Mouse (Mus musculus): Measurements from ENCODE around the gene Tmem145. TPM values are rescaled to one million over a fixed set of nuclear protein-coding genes. Genes with fewer than 3 reads are reported as not detected.
"Not testable (repeated sequence)": the region's sequence is repeated elsewhere in the genome, so short reads cannot be mapped to it uniquely, and the experiment has no call there.

The Tmem145 gene
- not detected for polyA plus RNA-seq (2017; shearing (Covaris generic))

DNA sequence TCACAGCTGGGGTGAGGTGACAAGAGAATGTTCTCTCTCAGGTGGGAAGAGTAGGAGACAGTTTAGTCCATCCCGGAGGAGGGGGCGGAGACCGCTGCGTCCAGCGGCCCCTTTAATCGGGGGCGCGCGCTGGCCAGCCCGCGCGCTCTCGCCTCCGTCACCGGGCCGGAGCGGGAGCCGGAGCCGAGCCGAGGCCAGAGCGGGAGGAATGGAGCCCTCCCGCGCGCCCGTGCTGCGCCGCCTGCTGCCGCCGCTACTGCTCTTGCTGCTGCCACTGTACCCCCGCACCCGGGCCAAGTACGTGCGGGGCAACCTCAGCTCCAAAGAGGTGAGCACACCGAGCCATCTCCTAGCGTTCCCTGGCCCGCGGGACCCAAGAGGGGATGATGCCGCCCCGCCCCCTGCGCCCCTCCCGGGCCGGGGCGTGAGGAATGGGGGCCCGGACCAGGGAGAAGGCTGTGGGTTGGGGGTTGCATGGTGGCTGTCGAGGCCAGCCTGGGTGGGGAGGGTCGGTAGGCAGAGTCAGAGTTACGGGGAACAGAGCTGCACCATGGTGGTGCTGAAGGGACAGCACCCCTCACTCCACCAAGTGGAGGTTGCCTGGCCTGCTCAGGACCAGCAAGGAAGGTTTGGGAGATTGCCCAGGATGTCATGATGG, at the start of gene Tmem145:
Gene Tmem145, plus strand, starts transcription at position 151 of the 658 bp plus-strand sequence.
- no peak for ATAC-seq

DNA sequence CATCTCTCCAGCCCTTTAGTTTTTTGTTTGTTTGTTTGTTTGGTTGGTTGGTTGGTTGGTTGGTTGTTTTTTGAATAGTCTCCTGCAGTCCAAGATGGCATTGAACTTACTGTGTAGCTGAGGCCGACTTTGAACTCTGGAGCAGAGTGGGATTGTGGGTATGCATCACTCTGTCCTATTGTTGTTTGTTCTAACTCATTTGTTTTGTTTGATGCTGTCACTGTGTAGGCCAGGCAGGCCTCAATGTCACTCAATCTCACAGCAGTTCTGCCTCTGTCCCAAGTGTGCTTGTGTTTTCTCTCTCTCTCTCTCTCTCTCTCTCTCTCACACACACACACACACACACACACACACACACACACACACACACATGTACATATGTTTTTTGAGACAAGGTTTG, 44.0 kb upstream of the Tmem145 start:
- ATAC-seq, result no peak

DNA sequence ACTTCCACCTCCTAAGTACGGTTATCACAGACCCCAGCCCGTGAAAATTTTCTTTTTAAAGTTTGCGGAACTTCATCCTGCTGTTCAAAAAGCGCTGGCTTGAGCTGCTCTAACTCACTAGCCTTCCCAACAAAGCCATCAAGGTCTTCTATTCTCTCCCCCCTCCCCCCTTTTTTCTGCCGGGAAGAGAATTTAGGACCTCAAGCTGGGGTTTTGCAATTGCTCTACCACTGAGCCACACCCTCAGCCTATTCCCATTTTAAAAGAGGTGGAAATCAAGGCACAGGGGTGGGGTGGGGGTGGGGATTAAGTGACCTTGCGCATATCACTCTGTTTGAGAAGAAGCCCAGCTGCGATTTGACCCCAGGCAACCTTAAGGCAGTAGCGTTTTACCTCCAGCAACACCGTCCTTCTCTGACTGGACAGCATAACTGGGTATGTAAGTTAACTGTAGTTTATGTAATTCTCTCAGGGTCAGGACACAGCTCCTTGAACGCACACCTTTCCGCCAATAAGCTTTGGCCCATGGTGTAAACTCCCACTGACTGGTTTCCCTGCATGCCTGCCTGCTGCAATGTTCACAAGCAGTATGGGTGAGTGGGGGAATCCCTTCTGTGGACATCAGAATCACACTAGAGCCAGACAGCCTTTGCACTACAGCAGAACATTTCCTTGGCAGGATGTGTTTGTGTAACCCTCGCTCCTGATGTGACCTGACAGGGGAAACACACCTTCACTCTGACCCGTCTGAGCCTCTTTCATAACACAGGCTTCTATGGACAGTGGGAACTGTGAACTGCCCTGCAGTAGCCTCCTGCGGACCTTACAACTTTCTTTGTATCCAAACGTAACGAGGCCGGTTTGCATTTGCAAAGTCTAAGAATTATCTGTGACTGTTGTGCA, 41.7 kb upstream of the Tmem145 start:
- no peak for ATAC-seq

DNA sequence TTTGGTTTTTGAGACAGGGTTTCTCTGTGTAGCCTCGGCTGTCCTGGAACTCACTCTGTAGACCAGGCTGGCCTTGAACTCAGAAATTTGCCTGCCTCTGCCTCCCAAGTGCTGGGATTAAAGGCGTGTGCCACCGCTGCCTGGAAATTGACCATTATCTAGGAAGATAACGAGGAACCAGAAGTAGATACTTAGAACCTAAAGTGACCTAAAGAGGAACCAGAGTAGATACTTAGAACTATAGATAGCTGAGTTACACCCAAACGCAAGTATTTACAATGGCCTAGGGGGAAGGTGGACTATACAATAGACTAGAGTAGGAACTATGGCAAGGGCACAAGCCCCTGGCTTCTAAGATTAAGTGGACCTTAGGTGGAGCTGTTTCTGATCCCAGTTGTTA, 40.2 kb upstream of the Tmem145 start:
- not testable (repeated sequence) for ATAC-seq

DNA sequence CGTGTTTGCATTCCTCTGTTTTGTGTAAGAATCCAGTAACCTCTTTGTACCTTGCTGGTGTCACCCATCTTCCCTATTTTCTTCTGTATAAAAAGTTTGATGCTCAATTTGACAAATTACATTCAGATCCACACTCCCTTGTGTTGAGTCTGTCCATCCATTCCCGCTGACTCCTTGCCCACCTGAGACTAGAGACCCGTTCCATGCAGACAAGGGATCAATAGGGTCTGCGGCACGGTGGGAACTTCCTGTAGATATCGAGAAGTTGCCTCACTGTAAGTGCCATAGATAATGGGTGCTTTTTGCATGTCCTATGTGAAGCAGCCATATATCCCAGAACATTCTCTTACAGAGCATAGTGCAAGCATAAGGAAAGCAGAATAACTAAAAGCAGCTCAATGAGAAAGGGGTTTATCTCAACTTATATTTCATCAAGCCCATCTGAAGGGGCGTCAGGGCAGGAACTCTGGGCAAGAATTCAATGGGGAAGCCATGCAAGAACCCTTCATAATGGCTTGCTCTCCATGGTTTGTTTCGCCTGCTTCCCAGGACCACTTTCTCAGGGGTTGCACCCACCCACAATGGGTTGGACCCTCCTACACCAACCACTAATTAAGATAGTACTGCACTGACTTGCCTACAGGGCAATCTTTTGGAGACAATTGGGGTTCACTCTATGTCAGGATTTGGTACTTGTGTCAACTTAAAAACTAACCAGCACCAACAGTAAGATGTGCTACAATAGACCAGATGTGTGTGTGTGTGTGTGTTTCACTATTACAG, 39.5 kb upstream of the Tmem145 start:
- no peak for ATAC-seq

DNA sequence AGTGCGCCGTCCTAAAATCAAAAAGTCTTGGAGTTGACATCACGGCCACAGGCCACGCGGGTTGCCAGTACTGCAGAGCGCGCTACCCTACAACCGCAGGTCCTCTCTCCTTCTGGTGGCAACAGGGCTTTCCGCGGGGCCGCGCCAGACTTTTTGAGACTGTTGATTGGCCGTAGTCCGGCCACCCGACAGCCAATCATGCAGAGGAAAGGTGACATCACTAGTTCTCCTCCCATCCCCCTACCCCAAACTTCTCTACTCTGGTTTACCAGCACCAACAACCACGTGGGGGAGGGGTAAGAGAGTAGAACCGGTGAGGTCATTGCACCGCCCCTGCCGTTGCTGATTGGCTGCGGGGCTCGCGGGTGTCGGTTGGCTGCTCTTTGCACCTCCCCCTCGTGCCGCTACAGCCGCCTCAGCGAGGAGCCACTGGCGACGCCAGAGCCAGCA, 38.6 kb upstream of the Tmem145 start, which contains the start of gene Cic:
Gene Cic, plus strand, starts transcription at position 404 of the 450 bp plus-strand sequence.
- ATAC-seq, result peak; percentile 64

DNA sequence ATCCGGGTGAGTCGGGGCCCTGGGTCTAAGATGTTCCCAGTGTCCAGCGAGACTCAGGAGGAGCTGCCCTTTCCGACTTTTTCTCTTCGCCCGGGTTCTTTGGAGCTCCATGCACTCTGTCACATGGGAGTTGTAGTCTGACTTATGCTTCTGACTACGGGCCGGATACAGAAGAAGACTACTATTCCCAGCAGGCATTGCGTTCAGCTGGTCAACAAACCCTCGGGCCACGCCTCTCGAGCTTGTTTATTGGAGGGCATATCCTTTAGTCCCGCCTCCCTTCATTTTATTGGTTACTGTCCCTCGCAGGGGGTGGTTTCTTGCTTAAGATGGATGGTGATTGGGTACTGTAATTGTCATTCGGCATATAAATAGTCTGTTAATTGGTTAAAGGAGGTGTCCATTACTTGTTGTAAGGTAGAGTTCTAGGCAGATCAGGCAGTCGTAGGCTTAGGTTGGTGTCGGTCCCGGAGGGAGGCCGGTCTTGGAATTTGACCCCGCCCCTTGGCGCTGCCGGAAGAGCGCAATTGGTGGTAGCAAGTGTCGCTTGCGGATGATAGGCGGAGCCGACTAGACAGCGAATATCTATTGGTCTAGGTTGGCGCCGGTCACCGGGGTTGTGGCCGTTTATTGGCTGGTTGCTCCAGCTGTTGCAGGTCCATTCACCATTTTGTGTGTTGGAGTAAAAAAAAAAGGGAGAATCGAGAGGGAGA, 38.0 kb upstream of the Tmem145 start:
- ATAC-seq, result peak; percentile 79

DNA sequence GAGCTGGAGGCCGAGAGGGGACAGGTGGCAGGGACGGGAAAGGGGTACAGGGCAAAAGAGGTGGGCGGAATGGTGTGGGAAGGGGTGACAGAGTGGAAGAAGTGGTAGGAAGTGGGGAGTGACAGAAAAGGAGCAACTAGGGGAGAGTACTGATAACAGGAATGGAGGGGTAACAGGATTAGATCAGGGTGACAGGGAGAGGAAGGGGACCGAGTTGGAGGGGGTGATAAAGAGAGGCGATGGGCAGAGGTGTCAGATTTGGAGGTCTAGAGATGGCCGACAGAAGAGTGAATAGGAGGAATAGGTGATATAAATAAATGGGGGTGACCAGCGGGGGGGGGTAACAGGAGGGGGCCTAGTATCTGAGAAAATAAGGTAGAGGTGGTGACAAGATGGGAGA, 37.3 kb upstream of the Tmem145 start:
- ATAC-seq, result no peak

DNA sequence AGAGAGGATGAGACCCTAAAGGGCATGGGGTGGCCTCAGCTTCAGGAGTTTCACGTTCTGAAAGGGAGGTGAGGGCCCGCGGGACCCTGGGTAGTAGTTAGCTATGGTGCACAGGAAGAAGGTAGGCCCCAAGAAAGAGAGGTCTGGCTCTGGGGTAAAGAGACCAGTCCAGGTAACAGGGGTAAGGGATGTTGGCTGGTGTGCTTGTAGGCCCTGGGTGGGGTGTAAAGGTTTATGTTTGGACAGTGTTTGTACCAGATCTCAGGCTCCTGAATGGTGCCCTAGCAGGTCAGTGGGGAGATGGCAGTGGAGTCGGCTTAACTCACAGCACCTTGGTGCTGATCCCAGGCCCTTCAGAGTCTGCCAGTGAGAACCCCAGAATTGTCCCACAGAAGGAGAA, 36.9 kb upstream of the Tmem145 start:
- no peak for ATAC-seq

DNA sequence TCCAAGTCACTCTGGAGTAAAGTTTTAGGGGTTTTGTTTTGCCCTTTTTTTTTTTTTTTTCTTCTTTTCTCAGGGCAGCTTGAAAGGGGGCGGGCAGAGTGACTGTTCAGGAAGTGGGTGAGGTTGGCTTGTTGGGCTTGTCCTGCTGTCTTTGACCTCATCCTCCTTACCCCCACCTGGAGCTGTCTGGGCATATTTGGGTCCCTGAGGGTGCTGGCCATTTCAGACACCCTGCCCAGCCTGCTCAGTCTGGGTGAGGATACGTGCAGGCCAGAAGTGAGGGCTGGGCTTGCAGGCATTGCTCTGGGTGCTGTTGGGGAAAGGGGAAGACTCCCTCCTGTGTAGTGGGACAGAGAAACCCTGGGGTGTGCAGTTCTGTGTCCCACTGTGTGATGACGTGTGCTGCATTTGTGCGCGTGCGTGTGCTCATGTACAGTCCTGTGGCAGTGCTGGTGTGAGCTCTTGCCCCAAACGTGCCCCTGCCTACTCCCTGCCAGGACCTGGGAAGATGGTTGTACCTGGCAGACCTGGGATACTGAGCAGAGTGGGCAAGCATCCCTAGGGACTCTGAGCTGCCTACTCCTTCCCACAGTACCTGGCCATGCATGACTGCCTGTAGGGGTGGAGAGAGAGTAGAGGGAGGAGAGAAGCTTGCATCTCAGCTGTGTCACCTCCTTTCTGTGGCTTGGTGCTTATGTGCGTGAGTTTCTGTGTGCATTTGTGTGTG, 36.2 kb upstream of the Tmem145 start:
- no peak for ATAC-seq

DNA sequence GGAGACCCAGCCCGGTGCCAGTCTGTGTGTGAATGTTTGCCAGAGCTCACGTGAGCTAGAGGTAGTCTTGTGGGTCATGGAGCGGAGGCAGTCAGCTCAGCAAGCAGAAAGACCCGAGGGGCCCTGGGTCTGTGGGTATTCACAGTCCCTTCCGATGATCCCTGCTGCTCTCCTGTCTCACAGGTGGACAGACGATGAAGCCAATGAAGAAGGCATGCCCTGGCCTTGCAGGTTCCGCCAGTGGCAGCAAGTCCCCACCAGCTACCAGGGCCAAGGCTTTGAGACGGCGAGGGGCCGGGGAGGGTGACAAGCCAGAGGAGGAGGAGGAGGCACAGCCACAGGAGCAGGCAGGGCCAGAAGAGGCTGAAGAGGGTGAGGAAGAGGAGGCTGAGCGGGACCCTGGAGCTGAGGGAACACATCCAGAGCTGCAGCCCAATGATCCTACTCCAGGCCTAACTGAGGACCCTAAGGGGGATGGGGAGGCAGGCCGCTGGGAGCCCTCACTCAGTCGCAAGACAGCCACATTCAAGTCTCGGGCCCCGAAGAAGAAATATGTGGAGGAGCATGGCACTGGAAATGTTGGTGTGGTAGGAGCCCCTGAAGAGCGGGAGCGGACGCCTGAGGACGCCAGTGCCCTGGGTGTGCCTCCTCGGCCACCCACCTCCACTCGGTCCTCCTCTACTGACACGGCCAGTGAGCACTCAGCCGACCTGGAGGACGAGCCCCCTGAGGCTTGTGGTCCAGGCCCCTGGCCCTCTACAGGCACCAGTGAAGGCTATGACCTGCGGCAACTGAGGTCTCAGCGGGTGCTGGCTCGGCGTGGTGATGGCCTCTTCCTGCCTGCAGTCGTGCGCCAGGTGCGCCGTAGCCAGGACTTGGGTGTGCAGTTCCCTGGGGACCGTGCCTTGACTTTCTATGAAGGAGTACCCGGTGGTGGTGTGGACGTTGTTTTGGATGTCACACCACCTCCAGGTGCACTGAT, 35.0 kb upstream of the Tmem145 start:
- ATAC-seq, result no peak

DNA sequence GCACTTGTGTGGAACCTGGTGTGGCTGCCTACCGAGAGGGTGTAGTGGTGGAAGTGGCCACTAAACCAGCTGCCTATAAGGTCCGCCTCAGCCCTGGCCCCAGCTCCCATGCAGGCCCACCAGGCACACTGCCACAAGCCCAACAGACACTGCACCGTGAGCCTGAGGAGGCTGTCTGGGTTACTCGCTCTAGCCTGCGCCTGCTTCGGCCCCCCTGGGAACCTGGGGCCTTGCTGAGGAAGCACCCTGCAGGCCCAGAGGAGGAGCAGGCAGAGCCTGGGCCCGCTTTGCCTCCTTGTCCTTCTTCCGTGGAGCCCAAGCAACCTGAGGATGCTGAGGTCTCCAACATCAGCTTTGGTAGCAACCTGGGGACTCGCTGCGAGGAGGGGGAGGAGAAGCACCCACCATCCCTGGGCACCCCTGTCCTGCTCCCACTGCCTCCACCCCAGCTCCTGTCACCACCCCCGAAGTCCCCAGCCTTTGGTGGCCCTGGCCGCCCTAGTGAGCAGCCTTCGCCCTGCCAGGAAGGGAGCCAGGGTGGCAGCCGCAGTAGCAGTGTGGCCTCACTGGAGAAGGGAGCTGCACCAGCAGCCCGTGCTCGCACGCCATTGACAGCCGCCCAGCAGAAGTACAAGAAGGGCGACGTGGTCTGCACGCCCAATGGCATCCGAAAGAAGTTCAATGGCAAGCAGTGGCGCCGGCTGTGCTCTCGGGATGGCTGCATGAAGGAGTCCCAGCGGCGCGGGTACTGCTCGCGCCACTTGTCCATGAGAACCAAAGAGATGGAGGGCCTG, 34.1 kb upstream of the Tmem145 start:
- no peak for ATAC-seq

DNA sequence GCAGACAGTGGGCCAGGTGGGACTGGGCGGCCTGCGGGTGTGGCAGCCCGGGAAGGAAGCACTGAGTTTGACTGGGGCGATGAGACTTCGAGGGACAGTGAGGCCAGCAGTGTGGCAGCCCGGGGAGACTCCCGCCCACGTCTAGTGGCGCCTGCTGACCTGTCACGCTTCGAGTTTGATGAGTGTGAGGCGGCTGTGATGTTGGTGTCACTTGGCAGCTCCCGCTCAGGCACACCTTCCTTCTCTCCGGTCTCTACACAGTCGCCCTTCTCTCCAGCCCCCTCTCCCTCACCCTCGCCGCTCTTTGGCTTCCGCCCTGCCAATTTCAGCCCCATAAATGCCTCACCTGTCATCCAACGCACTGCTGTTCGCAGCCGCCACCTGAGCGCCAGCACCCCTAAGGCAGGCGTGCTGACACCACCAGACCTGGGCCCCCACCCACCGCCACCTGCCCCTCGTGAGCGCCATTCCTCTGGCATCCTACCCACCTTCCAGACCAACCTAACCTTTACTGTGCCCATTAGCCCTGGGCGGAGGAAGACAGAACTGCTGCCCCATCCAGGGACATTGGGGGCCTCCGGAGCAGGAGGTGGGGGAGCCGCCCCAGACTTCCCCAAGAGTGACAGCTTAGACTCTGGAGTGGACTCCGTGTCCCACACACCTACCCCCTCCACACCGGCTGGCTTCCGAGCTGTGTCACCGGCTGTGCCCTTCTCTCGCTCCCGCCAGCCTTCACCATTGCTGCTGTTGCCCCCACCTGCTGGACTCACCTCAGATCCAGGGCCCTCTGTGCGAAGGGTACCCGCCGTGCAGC, 33.3 kb upstream of the Tmem145 start:
- no peak for ATAC-seq

DNA sequence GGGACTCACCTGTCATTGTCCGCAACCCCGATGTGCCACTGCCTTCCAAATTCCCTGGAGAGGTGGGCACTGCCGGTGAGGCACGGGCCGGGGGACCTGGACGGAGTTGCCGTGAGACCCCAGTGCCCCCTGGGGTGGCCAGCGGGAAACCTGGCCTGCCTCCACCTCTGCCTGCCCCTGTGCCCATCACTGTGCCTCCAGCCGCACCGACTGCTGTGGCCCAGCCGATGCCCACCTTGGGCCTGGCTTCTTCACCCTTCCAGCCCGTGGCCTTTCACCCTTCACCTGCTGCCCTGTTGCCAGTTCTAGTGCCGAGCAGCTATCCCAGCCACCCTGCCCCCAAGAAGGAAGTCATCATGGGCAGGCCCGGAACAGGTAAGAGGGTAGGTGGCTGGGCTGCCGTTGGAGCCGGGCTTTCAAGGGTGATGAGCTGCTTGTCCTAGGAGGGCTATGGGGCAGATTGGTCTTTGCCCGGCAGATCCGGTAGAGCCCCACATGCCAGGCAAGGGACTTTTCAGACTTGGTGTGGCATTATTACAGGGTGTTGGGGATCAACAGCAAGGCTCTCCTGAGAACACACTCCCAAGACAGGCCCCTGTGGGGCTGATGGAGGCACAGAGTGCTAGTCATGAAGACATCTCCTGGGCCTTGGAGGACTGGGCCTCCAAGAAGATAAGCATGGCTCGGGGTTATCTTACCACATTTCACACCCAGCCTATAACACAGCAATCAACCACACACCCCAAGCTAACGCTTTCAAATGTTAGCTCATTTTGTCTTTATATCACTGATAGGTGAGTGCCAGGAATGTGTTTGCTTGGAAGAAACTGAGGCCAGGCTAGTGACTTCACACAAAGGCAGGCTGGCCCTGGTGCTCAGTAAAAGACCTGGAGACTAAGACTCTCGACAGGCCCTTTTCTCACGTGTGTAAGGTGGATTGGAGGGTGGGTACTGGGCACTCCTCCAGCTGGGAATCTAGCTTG, 32.4 kb upstream of the Tmem145 start:
- no peak for ATAC-seq

DNA sequence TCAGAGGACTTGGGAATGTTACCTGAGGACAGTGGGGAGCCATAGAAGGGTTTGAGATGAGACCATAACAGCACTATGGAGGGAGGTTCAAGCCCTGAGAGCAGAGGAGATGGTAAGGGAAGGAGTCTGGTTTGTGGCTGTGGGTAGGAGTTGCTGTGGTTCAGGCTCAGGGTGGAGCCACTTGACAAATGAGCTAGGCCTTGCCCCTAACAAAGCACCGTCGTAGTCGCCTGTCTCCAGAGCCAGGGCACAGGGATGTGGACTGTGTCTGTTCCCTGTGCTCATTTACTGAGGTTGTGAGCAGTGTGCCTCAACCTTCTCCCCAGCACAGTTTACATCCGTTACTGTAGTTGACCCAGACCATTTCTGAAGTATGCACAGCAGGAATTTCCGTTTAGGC, 31.3 kb upstream of the Tmem145 start:
- peak; percentile 47 for ATAC-seq

DNA sequence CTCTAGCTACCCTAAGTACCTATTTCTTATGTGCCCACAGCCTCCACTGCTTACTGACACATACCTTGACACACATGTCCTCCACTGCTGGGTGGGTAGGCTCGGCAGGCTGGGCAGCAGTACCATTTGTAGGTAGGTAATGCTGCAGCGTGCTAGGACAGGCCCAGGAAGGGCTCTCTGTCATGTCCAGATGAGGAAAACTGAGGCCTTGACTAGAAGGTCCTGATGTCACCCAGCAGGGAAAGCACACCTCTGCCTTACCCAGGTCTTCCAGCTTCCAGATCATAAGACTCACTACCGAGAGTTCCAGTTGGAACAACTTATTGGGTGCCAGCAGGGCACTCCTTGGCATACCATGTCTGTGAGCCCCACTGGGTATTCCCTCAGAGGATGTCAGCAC, 30.9 kb upstream of the Tmem145 start:
- no peak for ATAC-seq

DNA sequence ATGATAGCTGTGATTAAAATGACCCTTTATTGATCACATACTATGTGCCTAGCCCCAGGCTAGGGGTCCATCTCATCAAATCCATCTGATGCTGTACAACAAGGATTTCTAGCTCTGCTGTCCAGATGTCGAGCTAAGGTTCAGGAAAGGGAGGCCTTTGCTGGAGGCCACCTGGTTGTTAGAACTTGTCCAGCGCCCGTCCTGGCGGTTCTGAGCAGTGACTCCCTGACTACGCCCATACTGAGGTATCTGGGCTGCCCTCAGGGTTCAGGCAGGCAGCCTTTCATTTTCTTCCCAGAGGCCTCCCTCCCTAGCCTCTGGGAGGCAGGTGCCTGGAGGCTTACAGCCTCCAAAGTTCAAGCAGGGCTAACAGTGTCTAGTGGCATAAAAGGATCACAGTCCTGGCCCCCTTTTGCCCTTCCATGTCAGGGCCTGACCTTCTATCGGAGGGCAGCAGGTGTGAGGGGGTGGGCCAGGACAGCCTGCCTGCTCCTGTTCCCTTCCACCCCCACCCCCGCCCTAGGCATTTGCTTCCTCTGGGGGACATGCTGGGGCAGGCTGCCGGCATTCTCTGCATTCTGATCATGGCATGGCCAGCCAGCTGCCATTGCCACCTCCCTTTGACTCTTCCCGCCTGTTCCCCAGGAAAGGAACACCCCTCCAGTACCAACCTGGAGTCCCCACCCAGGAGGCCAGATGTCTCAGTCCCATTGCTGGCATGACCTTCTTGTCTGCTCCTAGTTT, 30.2 kb upstream of the Tmem145 start:
- ATAC-seq, result no peak
